Mouse (Mus musculus): ENCODE results near the gene Chaf1a.

GRCm38 (mm10) chr17:56079921-56080320 lies 39.7 kb downstream of the Chaf1a start:
- TF ChIP-seq MXI1 (IDR thresholded peaks at IDR 0.05; ENCODE audit: low read depth, low read length) (peak; percentile 59), CHD1 (IDR thresholded peaks at IDR 0.05; ENCODE audit: low read depth, low read length) (no peak), ZKSCAN1 (IDR thresholded peaks at IDR 0.05; ENCODE audit: low read depth, low read length) (no peak), CTCF (IDR thresholded peaks at IDR 0.05 in 2 of 3, conservative IDR thresholded peaks at IDR 0.05 in 1 of 3; ENCODE audit: control insufficient read depth in 1 of 3, insufficient read depth in 1 of 3, low read depth in 2 of 3, low read length in 3 of 3, poor library complexity in 1 of 3, severe bottlenecking in 1 of 3) (no peak), EP300 (IDR thresholded peaks at IDR 0.05; ENCODE audit: low read depth in 1 of 2, low read length in 2 of 2) (no peak), ZNF384 (IDR thresholded peaks at IDR 0.05; ENCODE audit: low read depth, low read length) (no peak), ZMIZ1 (IDR thresholded peaks at IDR 0.05; ENCODE audit: low read depth, low read length) (no peak), MAFK (IDR thresholded peaks at IDR 0.05; ENCODE audit: borderline replicate concordance, low read depth, low read length) (no peak), TAL1 (IDR thresholded peaks at IDR 0.05; ENCODE audit: low read length) (no peak), NRF1 (IDR thresholded peaks at IDR 0.05; ENCODE audit: insufficient read depth, low read depth, low read length, poor library complexity, severe bottlenecking) (no peak), POLR2A (IDR thresholded peaks at IDR 0.05; ENCODE audit: control insufficient read depth in 1 of 2, insufficient read depth in 1 of 2, low read depth in 1 of 2, low read length in 2 of 2, poor library complexity in 1 of 2) (no peak)

Data from MEL (cell line).